Mouse (Mus musculus) heart, embryonic 11.5 days (tissue): Measurements from ENCODE around the gene Dnah2. TPM values are rescaled to one million over a fixed set of nuclear protein-coding genes. Genes with fewer than 3 reads are reported as not detected.

Experiments
- ATAC-seq: fragments of 200-750 bp; cut with Nextera tagmentation; replicated peaks from 2 replicates; pipeline ENCODE4 v1.8.0; 2017; ENCODE audit warnings: moderate library complexity; ENCODE audit not compliant: insufficient number of reproducible peaks, low FRiP score, low TSS enrichment
- H3K27ac ChIP-seq: fragments of 300-500 bp; sonication (generic); 2 replicates; pipeline ENCODE4 v1.5.1; 2014; ENCODE audit warnings: mild to moderate bottlenecking, low read depth, low read length
- H3K27me3 ChIP-seq: fragments of 300-500 bp; sonication (generic); 2 replicates; pipeline ENCODE4 v1.6.1; 2014; ENCODE audit warnings: mild to moderate bottlenecking, low read length, mixed read lengths; ENCODE audit not compliant: control insufficient read depth, insufficient read depth
- H3K36me3 ChIP-seq: fragments of 300-500 bp; sonication (generic); 2 replicates; pipeline ENCODE4 v1.6.1; 2014; ENCODE audit warnings: mild to moderate bottlenecking, low read length, moderate library complexity, mixed read lengths; ENCODE audit not compliant: control insufficient read depth, insufficient read depth
- H3K4me1 ChIP-seq: fragments of 300-500 bp; sonication (generic); 2 replicates; pipeline ENCODE4 v1.6.1; 2014; ENCODE audit warnings: low read length; ENCODE audit not compliant: control insufficient read depth, insufficient read depth
- H3K4me2 ChIP-seq: fragments of 300-500 bp; sonication (generic); 2 replicates; pipeline ENCODE4 v1.6.1; 2014; ENCODE audit warnings: mild to moderate bottlenecking, moderate library complexity
- H3K4me3 ChIP-seq: fragments of 300-500 bp; sonication (generic); 2 replicates; pipeline ENCODE4 v1.5.1; 2014; ENCODE audit warnings: low read depth, low read length
- H3K9ac ChIP-seq: fragments of 300-500 bp; sonication (generic); 2 replicates; pipeline ENCODE4 v1.6.1; 2014; ENCODE audit warnings: mild to moderate bottlenecking, low read depth, low read length, moderate library complexity
- H3K9me3 ChIP-seq: fragments of 300-500 bp; sonication (generic); replicated peaks from 2 replicates; pipeline ENCODE4 v1.6.1; 2016; ENCODE audit warnings: low read length; ENCODE audit not compliant: control insufficient read depth
- WGBS: fragments of 180-500 bp; shearing (Covaris S2); extraction: QIAGEN DNeasy Blood & Tissue Kit; methylation state at CpG from one replicate; pipeline ENCODE4 v1.1.7; 2014; ENCODE audit not compliant: insufficient replicate concordance; 5-methylcytosine and 5-hydroxymethylcytosine counted together
- polyA plus RNA-seq: library from polyadenylated mRNA; unstranded; fragments of >200 nt; fragmentation: Nextera tagmentation; extraction: Ambion mirVana; gene quantifications from 2 replicates; pipeline ENCODE4 v1.2.1, GENCODE M21; 2014

Gene Dnah2
- polyA plus RNA-seq, 1 experiment from 2014 or later = 0.20 TPM

DNA sequence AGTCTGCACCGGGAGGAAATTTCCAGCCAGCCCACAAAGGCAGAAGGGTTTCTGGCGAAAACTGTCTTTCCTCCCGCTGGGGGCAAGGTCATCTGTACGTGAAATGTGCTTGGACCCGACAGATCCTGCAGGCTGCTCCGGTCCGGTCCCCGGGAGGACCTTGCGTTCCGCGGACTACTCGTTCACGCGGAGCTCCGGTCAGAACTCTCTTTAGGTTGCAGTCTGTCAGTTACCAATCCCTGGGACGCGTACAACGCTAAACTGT, 138.9 kb downstream of the Dnah2 start:
- 0% methylated on average over 18 of the region's 18 CpGs for WGBS
- Histone ChIP-seq H3K4me3 (peak overlapping the region; percentile 90), H3K27me3 (no peaks in the 10 kb centered on the region), H3K9me3 (no peaks in the 10 kb centered on the region), H3K4me2 (peak overlapping the region; percentile 99), H3K36me3 (peaks cover 29% of the 10 kb centered on the region), H3K4me1 (peaks cover 42% of the 10 kb centered on the region), H3K9ac (peak overlapping the region; percentile 92), H3K27ac (peak overlapping the region; percentile 98)
- no peak for ATAC-seq

DNA sequence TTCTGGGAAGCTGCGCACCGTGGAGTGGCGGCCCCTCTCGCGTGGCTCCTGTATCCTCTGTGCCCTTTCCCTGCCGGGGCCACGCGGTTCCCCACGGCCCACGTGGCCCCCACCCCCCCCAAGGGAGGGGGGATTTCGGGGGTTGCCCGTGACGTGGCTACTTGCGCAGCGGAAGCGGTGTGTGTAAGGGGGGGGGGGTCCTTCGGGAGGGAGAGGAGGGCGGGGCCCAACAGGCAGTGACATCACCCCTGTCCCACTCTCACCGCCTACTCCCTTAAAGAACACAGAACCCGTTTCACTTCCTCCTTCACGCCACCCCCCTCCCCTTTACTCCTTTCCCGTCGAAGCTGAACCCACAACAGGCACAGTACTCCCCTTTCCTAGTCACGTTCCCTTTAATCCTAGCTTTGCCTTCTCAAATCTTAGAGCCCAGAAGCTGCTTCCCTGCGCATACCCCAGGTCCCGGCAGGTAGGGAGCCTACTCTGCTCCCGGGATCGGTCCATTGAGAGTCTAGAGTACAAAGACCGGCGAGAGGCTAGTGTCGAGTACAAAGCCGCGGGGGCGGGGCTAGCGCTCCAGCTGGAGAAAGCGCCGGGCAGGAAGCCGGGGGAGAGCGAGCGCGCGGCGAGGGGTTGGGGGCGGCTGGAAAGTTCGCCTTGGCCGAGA, 139.4 kb downstream of the Dnah2 start:
- Histone ChIP-seq H3K4me1 (peaks cover 38% of the 10 kb centered on the region), H3K9me3 (no peaks in the 10 kb centered on the region), H3K9ac (peak overlapping the region; percentile 92), H3K4me3 (peak overlapping the region; percentile 90), H3K27ac (peak overlapping the region; percentile 98), H3K4me2 (peak overlapping the region; percentile 99), H3K36me3 (peaks cover 33% of the 10 kb centered on the region), H3K27me3 (no peaks in the 10 kb centered on the region)
- peak; percentile 31; the same call in 1 of the 2 replicates for ATAC-seq
- 0% methylated on average over 46 of the region's 46 CpGs for whole genome bisulfite sequencing

DNA sequence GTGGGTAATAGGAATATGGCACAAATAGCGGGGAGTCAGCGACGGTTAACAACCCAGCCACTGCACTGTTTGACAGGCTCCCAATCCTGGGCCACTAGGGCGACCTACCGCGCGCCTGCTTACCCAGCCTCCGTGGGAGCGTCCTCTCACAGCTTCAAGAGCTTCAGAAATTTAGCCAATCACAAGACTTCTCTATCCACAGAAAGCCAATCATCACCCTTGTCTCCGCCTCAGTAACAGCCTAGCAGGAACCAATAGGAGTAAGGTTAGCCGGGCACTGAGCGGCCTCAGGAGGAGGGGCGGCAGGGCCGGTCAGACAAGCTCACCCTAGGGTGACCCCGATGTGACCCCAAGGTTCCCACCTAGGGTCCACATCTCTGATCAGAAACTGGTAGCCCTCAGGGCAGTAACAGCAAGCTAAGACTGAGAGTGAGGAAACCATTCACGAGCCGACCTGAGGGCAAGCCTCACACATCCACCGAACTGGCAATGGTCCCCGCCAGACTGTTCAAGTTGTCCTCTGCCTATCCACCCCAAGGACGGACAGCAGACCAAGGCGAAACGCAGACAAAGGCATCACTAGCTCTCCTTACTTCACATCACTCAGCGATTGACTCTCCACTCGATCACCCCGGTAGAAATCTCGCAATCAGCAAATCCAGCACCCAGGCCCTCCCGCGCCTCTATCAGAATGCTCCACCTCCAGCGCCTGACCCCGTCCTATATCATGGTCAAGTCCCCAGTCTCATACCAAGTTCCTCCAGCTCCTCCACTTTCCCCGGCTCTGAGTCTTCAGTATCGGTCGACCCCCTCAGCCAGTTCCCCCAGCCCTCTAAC, 140.2 kb downstream of the Dnah2 start:
- Histone ChIP-seq H3K4me1 (peaks cover 30% of the 10 kb centered on the region), H3K27me3 (no peaks in the 10 kb centered on the region), H3K4me2 (peak overlapping the region; percentile 99), H3K4me3 (peak overlapping the region; percentile 90), H3K36me3 (peaks cover 38% of the 10 kb centered on the region), H3K27ac (peak overlapping the region; percentile 98), H3K9ac (peak overlapping the region; percentile 92), H3K9me3 (no peaks in the 10 kb centered on the region)
- 1% methylated on average over 33 of the region's 33 CpGs for WGBS
- ATAC-seq = peak; percentile 70

DNA sequence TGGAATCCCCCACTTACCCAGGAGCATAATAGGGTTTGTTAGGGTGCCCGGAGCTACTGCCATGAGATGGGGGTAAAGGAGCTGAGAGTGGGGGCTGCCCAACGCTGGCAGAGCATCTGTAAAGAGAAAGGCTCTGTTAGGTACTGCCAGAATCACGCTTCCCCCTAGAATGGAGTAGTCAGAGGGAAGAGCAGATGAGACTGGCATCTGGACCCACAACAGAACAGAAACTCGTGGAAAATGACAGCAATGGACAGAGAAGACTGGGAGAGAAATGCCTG, 141.2 kb downstream of the Dnah2 start:
- Histone ChIP-seq H3K4me1 (peaks cover 19% of the 10 kb centered on the region), H3K27me3 (no peaks in the 10 kb centered on the region), H3K4me3 (peak overlapping the region; percentile 90; the same call in 1 of the 2 replicates), H3K9ac (no peak overlapping the region), H3K4me2 (peak overlapping the region; percentile 99), H3K9me3 (no peaks in the 10 kb centered on the region), H3K36me3 (peaks cover 43% of the 10 kb centered on the region), H3K27ac (no peak overlapping the region)
- no peak for ATAC-seq
- 85% methylated on average over 4 of the region's 4 CpGs for whole genome bisulfite sequencing

DNA sequence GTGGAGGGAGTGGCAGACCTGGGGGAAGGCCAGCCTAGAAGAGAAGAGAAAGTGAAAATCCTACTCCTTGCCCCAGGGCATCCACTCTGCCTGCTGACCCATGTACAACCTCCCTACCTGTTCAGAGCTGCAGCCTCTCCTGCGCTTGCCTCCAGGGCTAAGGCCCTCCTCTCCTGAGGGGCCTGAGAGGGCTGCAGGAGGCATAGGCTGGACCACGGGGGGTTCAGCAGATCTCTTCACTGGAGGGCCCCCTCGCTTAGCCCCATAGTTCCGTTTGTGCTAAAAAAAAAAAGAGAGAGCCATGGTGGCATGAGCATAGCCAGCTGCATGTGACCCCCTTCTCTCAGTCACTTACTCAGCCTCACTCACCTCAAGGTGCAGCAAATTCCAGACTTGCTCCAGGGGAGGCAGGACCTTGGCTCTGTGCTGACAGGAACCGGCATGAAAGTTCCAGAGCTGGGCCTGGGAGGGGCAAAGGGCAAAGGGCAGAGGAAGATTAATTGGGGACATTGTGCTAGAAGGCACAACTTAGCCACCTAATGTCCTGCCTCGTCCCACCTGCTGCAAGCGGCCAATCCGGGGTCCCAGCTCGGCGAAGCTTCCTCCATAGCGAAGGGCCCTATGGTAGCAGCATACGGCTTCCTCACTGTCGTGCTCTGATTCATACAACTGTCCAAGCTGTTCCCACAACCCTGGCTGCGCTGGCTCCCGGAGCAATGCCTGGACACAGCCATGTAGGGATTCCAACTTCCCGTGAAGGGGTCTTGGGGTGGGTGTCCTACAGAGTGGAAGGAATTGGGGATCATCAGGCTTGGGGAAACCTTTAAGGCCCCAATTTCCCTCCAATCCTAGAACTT, 141.8 kb downstream of the Dnah2 start:
- H3K9me3 ChIP-seq = no peaks in the 10 kb centered on the region
- WGBS = 88% methylated on average over 16 of the region's 16 CpGs
- no peak overlapping the region for H3K4me3 ChIP-seq
- H3K9ac ChIP-seq = no peak overlapping the region
- peaks cover 14% of the 10 kb centered on the region for H3K4me1 ChIP-seq
- H3K4me2 ChIP-seq = no peak overlapping the region
- no peak for ATAC-seq
- H3K27me3 ChIP-seq = no peaks in the 10 kb centered on the region
- H3K36me3 ChIP-seq = peaks cover 43% of the 10 kb centered on the region
- H3K27ac ChIP-seq = no peak overlapping the region

DNA sequence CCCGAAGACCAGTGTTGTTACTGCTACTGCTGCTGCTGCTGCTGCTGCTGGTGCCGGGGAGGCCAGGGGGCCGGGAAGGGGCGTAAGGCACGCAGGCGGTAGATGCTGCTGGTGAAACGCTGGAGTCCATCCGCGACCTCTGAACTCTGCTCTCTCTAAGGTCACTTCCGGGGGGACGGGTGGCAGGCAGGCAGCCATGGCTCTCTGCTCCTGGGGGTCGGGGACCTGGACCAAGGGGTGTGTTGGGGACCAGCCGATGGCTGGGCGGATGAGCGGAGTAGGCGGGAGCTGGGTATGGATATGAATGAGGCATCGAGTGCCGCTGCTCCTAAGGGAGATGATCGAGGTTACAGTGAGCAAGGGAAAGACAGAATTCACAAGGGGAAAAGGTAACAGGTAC, 142.6 kb downstream of the Dnah2 start:
- 87% methylated on average over 19 of the region's 19 CpGs for WGBS
- H3K4me1 ChIP-seq = peaks cover 8% of the 10 kb centered on the region
- H3K9ac ChIP-seq = no peak overlapping the region
- H3K27me3 ChIP-seq = no peaks in the 10 kb centered on the region
- peaks cover 48% of the 10 kb centered on the region for H3K36me3 ChIP-seq
- no peak overlapping the region for H3K4me2 ChIP-seq
- no peak overlapping the region for H3K4me3 ChIP-seq
- no peak overlapping the region for H3K27ac ChIP-seq
- ATAC-seq = no peak
- no peaks in the 10 kb centered on the region for H3K9me3 ChIP-seq

DNA sequence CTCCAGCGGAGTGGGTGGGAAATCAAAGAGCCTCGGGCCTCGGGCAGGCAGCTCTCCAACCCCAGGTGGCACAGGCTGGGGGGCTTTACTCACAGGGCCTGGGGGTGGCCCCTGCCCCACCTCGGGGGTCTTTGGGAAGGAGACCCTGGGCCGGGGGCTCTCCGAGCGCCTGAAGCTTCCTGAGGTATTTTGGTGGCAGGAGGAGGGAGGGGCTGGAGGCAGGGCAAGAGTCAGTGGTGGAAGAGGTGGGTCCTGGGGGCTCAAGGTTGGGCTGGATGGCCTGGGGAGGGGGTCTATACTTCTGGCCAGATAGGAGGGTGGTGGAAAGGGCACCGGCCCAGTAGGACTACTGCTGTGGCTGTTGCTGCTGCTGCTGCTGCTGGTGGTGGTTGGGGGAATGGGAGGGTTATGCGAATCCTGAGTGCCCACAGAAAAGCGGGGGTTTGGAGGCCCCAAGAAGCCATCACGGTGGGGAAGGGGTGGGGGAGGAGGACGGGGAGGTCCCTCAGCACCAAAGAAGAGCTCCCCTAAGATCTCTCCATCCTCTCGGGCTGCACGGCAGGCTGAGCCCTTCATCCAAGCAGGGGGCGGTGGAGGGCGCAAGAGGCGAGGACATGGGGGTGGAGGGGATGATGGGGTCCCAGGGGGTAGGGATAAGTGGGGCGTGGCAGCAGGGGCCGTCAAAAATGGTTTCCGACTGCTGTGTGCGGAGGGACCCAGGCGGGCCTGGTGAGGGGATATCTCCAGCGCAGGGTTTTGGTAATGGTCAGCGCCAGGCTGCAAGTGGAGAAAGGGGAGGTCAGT, 143.3 kb downstream of the Dnah2 start:
- Histone ChIP-seq H3K4me2 (no peak overlapping the region), H3K9me3 (no peaks in the 10 kb centered on the region), H3K4me1 (peaks cover 8% of the 10 kb centered on the region), H3K36me3 (peaks cover 55% of the 10 kb centered on the region), H3K27ac (no peak overlapping the region), H3K4me3 (no peak overlapping the region), H3K9ac (no peak overlapping the region), H3K27me3 (no peaks in the 10 kb centered on the region)
- ATAC-seq = no peak
- 89% methylated on average over 24 of the region's 24 CpGs for WGBS
